Mouse (Mus musculus) monocyte, adult 5-6 weeks (primary cell): ENCODE data around the gene 6430548M08Rik. TPM values are rescaled to one million over a fixed set of nuclear protein-coding genes. Genes with fewer than 3 reads are reported as not detected.

ENCODE experiments used
- ATAC-seq: fragments of 153-309, 156-312 bp; replicated peaks from 2 replicates; pipeline ENCODE4 v1.8.0; 2017; ENCODE audit warnings: mild to moderate bottlenecking; ENCODE audit not compliant: low TSS enrichment, insufficient number of reproducible peaks, severe bottlenecking, poor library complexity, low FRiP score
- total RNA-seq: library from RNA; stranded (forward); fragments of 200-1000, 200-491, 200-594 nt; gene quantifications from 3 replicates; pipeline ENCODE4 v1.2.3, GENCODE M21; 2017

The 6430548M08Rik gene
- total RNA-seq, 1 experiment from 2014 or later, result 129 TPM

DNA sequence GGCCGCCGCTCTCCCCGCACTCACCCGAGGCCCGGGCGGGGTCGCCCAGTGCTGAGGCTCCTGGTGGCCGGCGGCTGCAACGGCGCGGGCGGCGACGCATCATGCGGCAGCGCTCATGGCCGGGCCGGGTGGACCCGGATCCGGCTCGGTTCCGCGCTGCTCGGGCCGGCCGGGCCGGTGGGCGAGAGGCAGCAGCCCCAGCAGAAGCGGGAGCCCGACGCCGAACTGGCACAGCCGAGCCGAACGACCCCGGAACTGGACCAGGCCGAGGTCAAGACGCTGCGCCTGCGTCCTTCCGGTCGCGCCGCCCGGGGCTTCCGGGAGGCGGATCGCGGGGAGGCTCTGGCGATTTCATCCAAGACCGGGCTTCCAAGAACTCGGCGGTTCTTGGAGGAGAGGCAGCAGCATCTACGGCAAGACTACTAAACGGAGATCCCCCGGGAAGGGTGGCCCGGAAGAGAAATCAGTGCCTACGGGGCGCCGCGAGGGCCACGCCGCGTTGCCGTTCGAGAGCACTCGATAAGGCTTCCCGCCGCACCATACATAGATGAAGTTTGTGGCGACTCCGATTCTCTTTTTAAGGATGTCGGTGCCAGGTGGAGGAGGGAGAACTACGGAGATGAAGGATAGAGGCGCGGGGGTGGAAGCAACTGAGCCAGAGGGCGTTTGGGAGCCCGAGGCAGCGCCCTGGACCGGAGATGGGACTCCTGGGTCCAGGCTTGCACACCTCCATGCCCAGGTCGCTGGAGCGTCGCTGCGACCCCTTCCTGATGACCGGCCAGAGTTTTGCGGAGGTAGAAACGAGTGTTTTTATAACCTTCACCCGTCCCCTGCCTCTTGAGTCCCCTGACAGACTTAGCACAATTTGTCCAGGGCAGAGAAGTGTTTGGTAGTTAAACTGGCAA is 12.6 kb upstream of the 6430548M08Rik start, which contains the start of gene Zdhhc7:
Gene Zdhhc7, minus strand, starts transcription at position 415 of the 905 bp plus-strand sequence.
- ATAC-seq, result peak; percentile 49

DNA sequence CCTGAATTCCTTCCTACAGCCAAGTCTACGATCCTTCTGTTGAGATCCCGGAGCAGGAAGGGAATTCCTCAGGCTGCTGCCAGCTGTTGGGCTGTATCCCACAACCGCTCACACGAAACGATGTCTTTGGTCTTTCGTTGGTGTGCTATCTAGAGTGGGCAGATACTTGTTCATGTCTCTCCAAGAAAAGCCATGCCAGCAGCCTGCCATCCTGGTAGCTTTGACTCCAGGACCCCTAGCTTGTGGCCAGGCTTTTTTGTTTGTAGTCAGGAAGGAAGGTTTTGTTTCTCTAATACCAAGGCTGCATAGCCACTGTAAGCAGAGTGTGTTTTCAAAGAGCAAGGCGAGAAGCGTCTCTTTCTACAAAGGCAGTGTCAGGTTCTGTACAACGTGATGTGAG is 10.0 kb upstream of the 6430548M08Rik start:
- no peak for ATAC-seq

DNA sequence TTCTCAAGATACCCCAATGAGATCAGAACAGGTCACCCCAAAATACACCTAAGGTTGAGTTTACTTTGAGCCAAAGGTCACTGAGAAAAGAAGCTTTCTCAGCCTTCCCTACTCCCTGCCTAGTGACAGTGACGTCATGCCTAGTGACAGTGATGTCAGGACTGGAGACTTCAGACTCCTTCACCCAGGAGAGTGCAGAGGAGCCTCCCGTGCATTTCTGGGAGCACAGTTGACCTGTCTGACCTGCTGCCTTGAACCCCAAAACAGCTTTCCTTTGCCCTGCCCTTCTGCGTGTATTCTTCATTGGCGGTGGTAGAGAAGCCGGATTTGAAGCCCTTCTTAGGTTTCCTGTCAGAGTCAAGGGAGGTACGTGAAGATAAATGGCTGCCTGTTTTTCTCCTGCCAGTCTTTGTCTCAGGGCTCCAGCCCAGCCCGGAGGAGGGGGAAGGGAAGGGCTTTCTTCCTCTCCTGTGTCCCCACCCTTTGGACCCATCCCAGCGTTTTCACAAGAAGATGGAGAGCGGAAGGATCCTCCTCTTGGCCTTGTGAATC is 9.2 kb upstream of the 6430548M08Rik start:
- no peak for ATAC-seq

DNA sequence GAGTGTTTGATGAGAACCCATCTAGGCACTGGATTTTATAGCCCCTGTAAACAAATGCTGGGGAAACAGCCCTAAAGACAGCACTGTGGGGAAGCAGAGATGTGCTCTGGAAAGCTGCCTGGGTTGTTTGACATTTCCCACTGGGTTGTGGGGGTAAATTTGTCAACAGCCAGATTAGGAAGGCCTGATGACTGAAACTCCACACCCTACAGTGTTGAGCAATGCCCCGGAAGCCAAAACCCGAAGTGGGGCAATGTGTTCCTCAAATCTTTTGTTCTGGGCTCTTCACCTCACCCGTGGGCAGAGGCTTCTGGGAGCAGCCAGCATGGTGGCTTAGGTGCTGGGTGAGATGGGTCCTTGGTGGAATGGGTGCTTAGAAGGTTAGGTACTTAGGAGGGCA is 4.8 kb upstream of the 6430548M08Rik start:
- ATAC-seq, result peak; percentile 46

DNA sequence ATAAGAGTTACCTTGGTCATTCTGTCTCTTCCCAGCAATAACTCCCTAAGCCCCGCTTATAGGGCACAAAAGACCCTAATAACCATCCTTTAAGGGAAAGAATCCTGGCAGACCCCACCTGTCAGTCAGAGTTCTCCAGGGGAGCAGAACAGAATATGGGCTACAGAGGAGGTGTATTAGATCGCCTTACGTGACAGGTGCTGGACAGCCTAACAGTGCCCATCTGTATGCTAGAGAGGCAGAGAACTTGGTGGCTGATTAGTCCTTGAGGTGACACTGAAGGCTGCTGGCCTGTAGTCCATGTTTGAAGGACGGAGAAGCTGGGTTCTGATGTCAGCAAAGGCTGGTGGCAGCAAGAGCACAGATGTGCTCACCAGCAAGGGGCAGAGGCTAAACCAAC is 3.0 kb upstream of the 6430548M08Rik start:
- ATAC-seq, result no peak

DNA sequence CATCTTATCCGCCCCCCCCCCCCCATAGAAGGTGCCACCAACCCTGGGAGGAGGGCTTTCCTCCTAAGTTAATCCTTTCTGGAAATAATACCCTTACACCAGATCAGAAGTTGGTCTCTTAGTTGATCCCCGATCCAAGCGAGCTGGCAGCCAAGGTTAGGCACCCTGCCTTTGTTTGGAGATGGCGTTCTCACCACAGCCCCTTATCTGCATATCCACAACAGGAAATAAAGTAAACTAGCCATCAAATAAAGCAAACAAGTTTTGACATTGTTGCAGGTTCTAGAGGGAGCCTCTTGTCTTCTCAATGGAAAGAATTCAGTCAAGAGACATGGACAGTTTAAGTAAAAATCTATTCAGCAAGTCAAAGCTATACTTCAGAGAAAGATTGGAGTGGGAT is 2.6 kb upstream of the 6430548M08Rik start:
- no peak for ATAC-seq

DNA sequence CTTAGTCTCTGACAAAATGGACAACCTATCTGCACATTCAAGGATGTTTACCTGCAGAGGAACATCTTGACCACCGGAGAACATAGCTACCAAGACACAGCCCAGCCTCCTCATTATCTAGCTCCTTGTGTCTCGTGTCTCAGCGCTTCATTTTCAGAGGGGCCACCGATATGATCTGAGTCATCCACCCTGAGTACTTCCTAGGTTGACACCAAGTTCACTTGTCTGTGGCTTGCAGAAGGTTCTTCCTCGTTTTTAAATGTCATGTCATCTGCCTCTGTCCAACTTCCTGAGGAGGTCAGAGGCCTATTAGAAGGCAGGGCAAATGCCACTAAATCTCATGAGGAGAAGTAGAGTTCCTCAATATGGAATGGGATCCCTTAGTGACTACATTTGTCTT is 1.4 kb upstream of the 6430548M08Rik start:
- ATAC-seq, result peak; percentile 57

DNA sequence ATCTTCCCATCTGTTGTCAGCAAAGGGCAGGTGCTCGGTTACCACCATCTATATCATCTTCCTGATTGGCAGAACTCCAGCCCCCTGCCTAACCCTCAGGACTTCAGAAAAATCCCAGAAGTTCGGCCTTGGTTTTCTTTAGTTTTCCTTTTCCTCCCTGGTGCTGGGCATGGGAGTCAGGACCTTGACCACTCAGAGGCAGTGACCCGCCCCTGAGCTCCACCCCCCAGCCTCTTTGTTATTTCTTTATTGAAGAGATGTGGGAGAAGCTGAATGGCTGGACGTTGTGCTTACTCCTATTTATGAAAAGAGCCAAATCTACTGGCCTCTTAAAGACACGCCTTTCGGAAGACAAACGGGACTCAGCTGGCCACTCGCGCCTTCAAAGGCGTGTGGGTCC is 646 bp upstream of the 6430548M08Rik start:
- peak; percentile 4; the same call in 1 of the 2 replicates for ATAC-seq

DNA sequence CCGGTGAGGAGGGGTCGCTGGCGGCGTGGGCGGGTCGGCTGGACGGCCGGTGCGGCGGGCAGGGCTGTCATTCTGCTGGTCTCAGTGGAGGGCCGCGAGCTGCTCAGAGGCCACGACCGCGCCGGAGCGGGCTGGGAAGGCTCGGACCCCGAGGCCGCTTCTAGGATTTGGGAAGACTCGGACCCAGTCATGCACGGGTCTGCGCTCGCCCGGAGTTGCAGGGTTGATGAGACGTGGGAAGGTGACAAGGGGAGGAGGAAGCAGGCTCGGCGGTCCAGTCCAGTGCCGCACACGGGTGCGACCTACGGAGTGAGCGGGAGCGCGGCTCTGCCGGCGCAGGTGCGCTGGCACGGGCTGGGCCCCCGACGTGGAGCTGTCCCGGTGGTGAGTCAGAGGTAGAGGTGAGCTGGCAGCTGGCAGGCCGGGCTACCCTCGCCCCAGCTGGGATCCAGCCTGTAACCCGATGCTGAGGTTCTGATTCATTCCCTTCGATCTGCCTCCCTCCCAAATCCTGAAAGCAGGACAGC is 426 bp downstream of the 6430548M08Rik start:
- ATAC-seq, result no peak

DNA sequence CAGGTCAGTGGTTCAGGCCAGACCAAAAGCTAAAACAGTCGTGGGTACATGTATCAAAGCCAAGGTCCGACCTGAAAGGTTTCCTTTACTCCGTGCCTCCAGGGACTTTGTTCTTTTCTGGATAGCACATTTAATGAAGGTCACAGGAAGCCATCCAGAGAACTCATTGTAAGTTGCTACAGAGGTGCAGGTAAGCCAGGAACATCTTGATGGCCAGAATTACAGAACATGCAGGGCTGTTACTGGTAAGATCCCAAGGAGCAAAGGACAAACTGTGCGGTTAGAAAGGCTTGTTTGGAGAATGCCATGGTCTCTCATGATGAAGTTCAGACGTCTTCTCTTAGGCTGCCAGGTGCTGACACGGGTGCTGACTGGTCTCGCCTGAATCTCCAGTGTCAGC is 2.6 kb downstream of the 6430548M08Rik start:
- no peak for ATAC-seq

DNA sequence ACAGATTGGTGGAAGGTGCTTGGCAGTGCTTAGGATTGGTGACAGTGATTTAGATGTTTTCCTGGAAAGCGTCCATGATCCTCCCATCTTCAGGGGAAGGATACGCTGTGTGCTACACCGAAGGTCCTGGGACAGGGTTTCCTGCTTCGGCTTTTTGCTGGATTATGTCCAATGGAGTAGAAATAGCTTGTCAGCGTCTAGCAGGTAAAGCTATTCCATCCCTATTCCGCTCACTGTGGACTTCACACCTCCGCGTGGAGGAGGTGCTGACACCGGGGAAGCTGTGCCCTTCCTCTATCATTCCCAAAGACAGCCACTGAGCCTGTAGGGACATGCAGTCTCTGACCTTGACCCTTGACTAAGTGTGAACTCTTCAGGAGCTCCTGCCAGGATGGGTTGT is 4.2 kb downstream of the 6430548M08Rik start:
- no peak for ATAC-seq

DNA sequence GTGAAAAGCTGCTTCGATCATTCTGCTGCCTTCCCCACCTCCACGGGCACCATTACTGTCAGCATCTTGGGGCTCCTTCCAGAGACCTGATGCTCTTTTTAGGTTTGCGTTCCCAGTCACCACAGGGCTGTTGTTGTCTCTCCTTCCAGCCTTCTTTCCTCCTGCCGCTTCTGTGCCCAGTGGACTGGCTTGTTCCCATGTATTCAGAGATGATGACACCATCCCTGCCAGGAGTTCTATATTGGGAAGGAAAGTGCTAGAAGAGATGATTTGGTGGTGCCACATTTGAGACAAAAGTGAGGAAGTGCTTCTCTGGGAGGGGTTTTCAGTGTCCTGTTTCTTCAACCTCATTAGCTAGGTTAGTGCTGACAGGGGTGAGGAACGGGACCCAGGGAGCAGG is 4.9 kb downstream of the 6430548M08Rik start:
- no peak for ATAC-seq

DNA sequence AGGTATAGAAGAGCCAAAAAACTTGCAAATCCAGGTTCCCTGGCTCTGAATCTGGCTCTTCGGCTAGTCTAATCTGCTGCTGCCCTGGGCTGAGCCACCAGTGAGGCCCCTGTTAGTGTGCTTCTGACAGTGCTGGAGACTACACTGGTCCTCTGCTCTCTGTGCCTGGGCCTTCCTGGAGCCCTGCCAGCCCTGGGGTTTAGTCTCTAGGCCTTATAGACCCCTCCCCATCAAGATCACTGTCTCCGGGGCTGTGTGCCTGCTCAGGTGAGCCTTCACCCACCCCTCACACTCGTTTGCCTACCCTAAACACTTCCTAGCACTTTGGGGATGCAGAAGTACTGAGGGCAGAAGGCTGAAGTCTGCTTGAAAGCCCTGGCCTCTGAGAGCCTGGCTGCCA is 5.5 kb downstream of the 6430548M08Rik start:
- no peak for ATAC-seq

DNA sequence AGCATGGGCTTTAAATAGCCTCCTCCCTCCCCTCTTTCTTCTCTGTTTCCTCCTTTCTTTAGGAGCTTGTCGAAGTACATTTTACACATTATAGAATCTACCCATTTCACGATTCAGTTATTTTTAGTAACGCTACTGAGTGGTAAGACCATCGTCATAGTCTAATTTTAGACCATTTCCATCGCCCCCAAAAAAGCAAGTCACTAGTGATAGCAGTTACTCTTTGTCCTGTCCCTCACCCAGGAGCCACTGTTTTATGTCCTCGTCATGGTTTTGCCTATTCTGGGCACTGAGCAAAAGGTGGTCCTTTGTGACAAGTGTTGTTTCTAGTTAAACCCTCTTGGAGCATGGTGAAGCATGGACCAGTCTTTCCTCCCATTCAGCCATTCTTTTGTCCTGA is 6.0 kb downstream of the 6430548M08Rik start:
- no peak for ATAC-seq

DNA sequence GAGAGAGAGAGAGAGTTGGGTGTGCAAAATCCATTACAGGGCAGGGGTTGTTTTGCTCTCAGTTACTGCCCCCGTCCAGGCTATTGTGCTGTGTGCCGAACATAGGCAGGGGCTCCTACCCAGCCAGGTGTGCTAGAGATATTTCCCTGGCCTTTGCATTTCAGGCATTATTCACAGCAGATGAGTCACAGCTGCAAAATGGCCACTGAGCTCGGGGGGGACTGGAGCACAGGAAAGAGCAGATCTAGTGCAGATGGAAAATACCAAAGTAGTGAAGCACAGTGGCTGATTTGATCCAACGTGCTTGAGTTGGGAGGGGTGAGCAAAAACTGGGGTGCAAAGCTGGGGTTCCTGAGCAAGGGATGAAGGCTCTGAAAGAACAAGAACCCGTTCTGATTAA is 7.0 kb downstream of the 6430548M08Rik start:
- no peak for ATAC-seq

DNA sequence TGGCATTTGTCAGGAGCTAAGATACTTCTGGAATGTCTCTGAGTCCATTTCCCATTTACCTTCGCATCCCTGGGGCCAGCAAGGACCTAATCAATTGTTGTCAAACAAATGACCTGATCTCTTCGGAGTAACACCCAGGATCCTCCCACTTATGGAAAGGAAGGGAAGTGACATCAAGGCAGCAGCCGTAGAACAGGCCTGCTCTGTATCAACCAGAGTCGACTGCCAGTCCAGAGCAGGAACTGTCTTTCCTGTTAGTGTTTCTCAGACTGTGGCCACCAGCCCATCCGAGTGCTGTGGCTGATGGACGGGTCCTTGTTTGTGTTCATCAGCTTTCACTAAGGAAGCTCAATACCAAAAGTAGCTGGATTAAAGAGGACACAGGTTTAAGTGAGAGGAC is 10.3 kb downstream of the 6430548M08Rik start:
- no peak for ATAC-seq

DNA sequence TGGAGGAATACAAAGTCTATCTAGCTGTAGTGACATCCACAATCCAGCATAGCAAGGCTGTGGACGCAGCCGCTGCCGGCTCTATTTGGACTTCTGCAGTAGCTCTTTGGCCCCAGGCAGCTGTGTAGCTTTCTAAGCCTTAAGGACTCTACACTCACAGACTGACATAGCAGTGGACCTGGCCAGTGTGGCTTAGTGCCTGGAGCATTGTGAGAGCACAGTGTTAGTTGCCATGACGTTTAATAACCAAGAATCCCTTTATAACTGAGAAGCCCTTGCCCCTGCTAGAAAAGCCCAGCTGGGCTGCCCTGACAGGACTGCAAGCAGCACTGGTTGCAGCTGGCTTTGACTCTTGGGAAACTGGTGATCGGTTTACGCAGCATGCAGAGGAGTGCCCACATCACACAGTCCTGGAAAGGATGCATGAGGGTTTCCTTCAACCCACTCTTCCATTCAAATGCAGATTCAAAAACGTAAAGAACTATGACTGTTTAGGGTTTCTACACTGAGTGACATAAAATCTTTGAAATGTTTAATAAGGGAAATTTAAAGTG is 11.0 kb downstream of the 6430548M08Rik start:
- ATAC-seq, result no peak

DNA sequence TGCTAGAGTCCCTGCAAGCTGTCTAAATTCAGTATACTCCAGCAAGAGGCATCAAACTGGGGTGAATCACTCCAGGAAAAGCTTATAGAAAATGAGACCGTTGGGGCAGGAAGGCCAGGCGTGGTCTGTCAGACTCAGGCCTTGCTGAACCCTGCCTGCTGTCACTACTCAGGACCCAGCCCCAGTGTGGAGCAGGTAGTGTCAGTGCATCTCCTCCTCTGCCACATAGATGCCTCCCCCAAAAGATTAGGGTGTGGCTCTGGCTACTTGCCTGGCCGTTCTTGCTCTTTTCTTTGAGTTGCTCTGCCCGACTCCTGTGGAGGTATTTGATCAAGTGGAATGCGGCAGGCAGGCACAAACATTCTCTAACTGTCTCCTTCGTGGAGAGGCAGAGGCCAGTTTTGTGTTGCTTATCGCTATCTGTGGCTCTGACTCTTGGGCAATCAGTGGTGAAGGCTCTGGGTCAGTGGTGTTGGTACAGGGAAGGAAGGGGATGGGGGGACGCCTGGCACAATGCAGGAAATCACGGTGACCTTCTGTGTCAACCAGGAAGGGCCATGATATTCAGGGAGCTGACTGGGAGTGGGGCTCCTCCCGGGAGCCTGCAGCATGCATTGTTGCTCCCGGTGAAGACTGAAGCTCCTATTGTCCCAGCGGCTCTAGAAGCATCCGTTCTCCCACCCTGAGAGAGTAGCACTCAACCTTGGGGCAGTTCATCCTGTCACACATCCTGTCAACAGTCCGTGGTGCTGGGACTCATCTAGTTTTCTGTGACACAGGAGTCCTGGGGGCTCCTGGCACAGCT is 12.6 kb downstream of the 6430548M08Rik start:
- no peak for ATAC-seq

DNA sequence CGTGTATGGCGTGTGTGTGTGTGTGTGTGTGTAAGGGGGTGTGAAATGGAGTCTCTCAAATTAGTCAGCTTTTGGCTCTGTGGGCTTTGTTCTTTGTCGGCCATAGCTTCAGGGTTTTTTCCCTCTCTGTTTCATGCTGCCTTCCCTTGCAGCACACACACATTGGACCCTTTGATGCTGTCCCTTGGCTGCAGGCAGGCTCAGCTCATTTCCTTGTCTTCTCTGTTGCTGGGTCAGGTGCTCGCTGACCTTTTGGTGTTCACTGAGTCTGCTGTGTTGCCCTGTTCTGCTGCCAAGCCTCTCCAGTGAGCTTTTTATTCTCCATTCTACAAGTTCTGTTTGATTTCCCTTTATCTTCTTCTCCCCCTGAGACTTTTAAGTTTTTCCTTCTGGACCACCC is 15.6 kb downstream of the 6430548M08Rik start:
- no peak for ATAC-seq
